Mouse (Mus musculus): ENCODE measurements at regions not wholly inside any gene's neighbourhood (a gene's known extent, or its start where the extent isn't known, plus 50 kb on each side); places are given as distances from the start of the nearest gene placed in this dataset.

GRCm38 (mm10) chr10:104592009-104592603 lies 398.3 kb downstream of the Gm4340 start:
- no peak overlapping the region for H3K9ac ChIP-seq
- no peaks in the 10 kb centered on the region for H3K36me3 ChIP-seq (ENCODE audit: insufficient read depth)
- no peak for TF ChIP-seq CTCF (IDR thresholded peaks at IDR 0.05; ENCODE audit: low read depth)
- no peaks in the 10 kb centered on the region for H3K27me3 ChIP-seq (ENCODE audit: insufficient read depth, low read length)
- ATAC-seq (no peak), DNase-seq (no peak)
- H3K4me3 ChIP-seq (ENCODE audit: low read depth, low read length), result no peak overlapping the region
- no peak overlapping the region for H3K4me2 ChIP-seq (ENCODE audit: low read depth)
- H3K4me1 ChIP-seq (ENCODE audit: insufficient read depth), result no peaks in the 10 kb centered on the region
- WGBS, result 84% methylated on average over 3 of the region's 3 CpGs
- no peak overlapping the region for H3K27ac ChIP-seq (ENCODE audit: low read depth, low read length)
- H3K9me3 ChIP-seq (ENCODE audit: low read length), result no peaks in the 10 kb centered on the region

- 49% methylated on average over 5 of the region's 5 CpGs for WGBS
- H3K4me1 ChIP-seq (ENCODE audit: insufficient read depth), result no peaks in the 10 kb centered on the region
- DNase-seq (no peak), ATAC-seq (no peak)
- no peak overlapping the region for H3K9ac ChIP-seq
- no peaks in the 10 kb centered on the region for H3K36me3 ChIP-seq (ENCODE audit: insufficient read depth)
- no peaks in the 10 kb centered on the region for H3K9me3 ChIP-seq (ENCODE audit: low read length)
- TF ChIP-seq CTCF (IDR thresholded peaks at IDR 0.05; ENCODE audit: low read depth), result no peak
- H3K27me3 ChIP-seq (ENCODE audit: insufficient read depth, low read length), result no peaks in the 10 kb centered on the region
- H3K4me3 ChIP-seq (ENCODE audit: low read depth, low read length), result no peak overlapping the region
- no peak overlapping the region for H3K27ac ChIP-seq (ENCODE audit: low read depth, low read length)
- no peak overlapping the region for H3K4me2 ChIP-seq (ENCODE audit: low read depth)
Measured at GRCm38 (mm10) chr10:104595920-104596319, 402.1 kb downstream of the Gm4340 start.

- ATAC-seq, result no peak
- H3K9ac ChIP-seq, result no peak overlapping the region
- H3K27ac ChIP-seq (ENCODE audit: low read depth, low read length), result no peak overlapping the region
- TF ChIP-seq CTCF (IDR thresholded peaks at IDR 0.05; ENCODE audit: low read depth), result no peak
- WGBS, result 68% methylated on average over 1 of the region's 1 CpGs
- H3K27me3 ChIP-seq (ENCODE audit: insufficient read depth, low read length), result no peaks in the 10 kb centered on the region
- H3K36me3 ChIP-seq (ENCODE audit: insufficient read depth), result no peaks in the 10 kb centered on the region
- no peaks in the 10 kb centered on the region for H3K9me3 ChIP-seq (ENCODE audit: low read length)
- no peak overlapping the region for H3K4me3 ChIP-seq (ENCODE audit: low read depth, low read length)
- no peak overlapping the region for H3K4me2 ChIP-seq (ENCODE audit: low read depth)
- no peaks in the 10 kb centered on the region for H3K4me1 ChIP-seq (ENCODE audit: insufficient read depth)
- DNase-seq, result no peak
Measured at GRCm38 (mm10) chr10:104627629-104628028, 433.8 kb downstream of the Gm4340 start.

GRCm38 (mm10) chr10:104651020-104651419 lies 457.2 kb downstream of the Gm4340 start:
- Histone ChIP-seq H3K4me3 (ENCODE audit: low read depth, low read length) (no peak overlapping the region), H3K9me3 (ENCODE audit: low read length) (no peaks in the 10 kb centered on the region), H3K4me1 (ENCODE audit: insufficient read depth) (no peaks in the 10 kb centered on the region), H3K36me3 (ENCODE audit: insufficient read depth) (no peaks in the 10 kb centered on the region), H3K27me3 (ENCODE audit: insufficient read depth, low read length) (no peaks in the 10 kb centered on the region), H3K9ac (no peak overlapping the region), H3K27ac (ENCODE audit: low read depth, low read length) (no peak overlapping the region), H3K4me2 (ENCODE audit: low read depth) (no peak overlapping the region)
- no peak for DNase-seq
- TF ChIP-seq CTCF (IDR thresholded peaks at IDR 0.05; ENCODE audit: low read depth), result no peak
- 87% methylated on average over 8 of the region's 8 CpGs for WGBS
- ATAC-seq, result no peak

GRCm38 (mm10) chr10:104660298-104660697 lies 466.5 kb downstream of the Gm4340 start:
- Histone ChIP-seq H3K4me3 (ENCODE audit: low read depth, low read length) (no peak overlapping the region), H3K4me2 (ENCODE audit: low read depth) (no peak overlapping the region), H3K36me3 (ENCODE audit: insufficient read depth) (no peaks in the 10 kb centered on the region), H3K9ac (no peak overlapping the region), H3K27ac (ENCODE audit: low read depth, low read length) (no peak overlapping the region), H3K27me3 (ENCODE audit: insufficient read depth, low read length) (no peaks in the 10 kb centered on the region), H3K9me3 (ENCODE audit: low read length) (no peaks in the 10 kb centered on the region), H3K4me1 (ENCODE audit: insufficient read depth) (no peaks in the 10 kb centered on the region)
- DNase-seq, result no peak
- WGBS, result 83% methylated on average over 7 of the region's 7 CpGs
- TF ChIP-seq CTCF (IDR thresholded peaks at IDR 0.05; ENCODE audit: low read depth), result no peak
- no peak for ATAC-seq

GRCm38 (mm10) chr10:104661672-104662071 lies 467.8 kb downstream of the Gm4340 start:
- H3K36me3 ChIP-seq (ENCODE audit: insufficient read depth), result no peaks in the 10 kb centered on the region
- ATAC-seq (peak; percentile 45), DNase-seq (peak; percentile 63)
- TF ChIP-seq CTCF (IDR thresholded peaks at IDR 0.05; ENCODE audit: low read depth), result no peak
- no peak overlapping the region for H3K4me2 ChIP-seq (ENCODE audit: low read depth)
- 8% methylated on average over 7 of the region's 7 CpGs for WGBS
- no peaks in the 10 kb centered on the region for H3K4me1 ChIP-seq (ENCODE audit: insufficient read depth)
- no peaks in the 10 kb centered on the region for H3K27me3 ChIP-seq (ENCODE audit: insufficient read depth, low read length)
- no peaks in the 10 kb centered on the region for H3K9me3 ChIP-seq (ENCODE audit: low read length)
- no peak overlapping the region for H3K27ac ChIP-seq (ENCODE audit: low read depth, low read length)
- H3K9ac ChIP-seq, result no peak overlapping the region
- H3K4me3 ChIP-seq (ENCODE audit: low read depth, low read length), result no peak overlapping the region

- DNase-seq, result no peak
- Histone ChIP-seq H3K9me3 (ENCODE audit: low read length) (no peaks in the 10 kb centered on the region), H3K27ac (ENCODE audit: low read depth, low read length) (no peak overlapping the region), H3K27me3 (ENCODE audit: insufficient read depth, low read length) (no peaks in the 10 kb centered on the region), H3K4me3 (ENCODE audit: low read depth, low read length) (no peak overlapping the region), H3K9ac (no peak overlapping the region), H3K36me3 (ENCODE audit: insufficient read depth) (no peaks in the 10 kb centered on the region), H3K4me2 (ENCODE audit: low read depth) (no peak overlapping the region), H3K4me1 (ENCODE audit: insufficient read depth) (no peaks in the 10 kb centered on the region)
- WGBS, result 57% methylated on average over 2 of the region's 2 CpGs
- no peak for ATAC-seq
- TF ChIP-seq CTCF (IDR thresholded peaks at IDR 0.05; ENCODE audit: low read depth), result no peak
Measured at GRCm38 (mm10) chr10:104668286-104668685, 474.4 kb downstream of the Gm4340 start.

All from forebrain, postnatal 0 days (tissue).